Mouse (Mus musculus) lung, embryonic 15.5 days (tissue): ENCODE measurements around the gene Spag5. TPM values are rescaled to one million over a fixed set of nuclear protein-coding genes. Genes with fewer than 3 reads are reported as not detected.
A peak's percentile ranks its signal among the peaks of the same experiment; 100 is the strongest.

Experiments used
- ATAC-seq: fragments of 200-750 bp; cut with Nextera tagmentation; 2 replicates; pipeline ENCODE4 v1.8.0; 2017; ENCODE audit warnings: moderate number of reproducible peaks, borderline replicate concordance; ENCODE audit not compliant: low FRiP score, low TSS enrichment; ENCODE audit errors: extremely low read depth
- H3K27ac ChIP-seq: fragments of 300-500 bp; sonication (generic); 2 replicates; pipeline ENCODE4 v1.5.1; 2015; ENCODE audit warnings: moderate library complexity, mild to moderate bottlenecking, inconsistent platforms
- H3K27me3 ChIP-seq: fragments of 300-500 bp; sonication (generic); 2 replicates; pipeline ENCODE4 v1.6.1; 2015; ENCODE audit warnings: inconsistent platforms
- H3K36me3 ChIP-seq: fragments of 300-500 bp; sonication (generic); 2 replicates; pipeline ENCODE4 v1.6.1; 2015; ENCODE audit warnings: inconsistent platforms
- H3K4me1 ChIP-seq: fragments of 300-500 bp; sonication (generic); 2 replicates; pipeline ENCODE4 v1.6.1; 2015; ENCODE audit warnings: inconsistent platforms
- H3K4me2 ChIP-seq: fragments of 300-500 bp; sonication (generic); 2 replicates; pipeline ENCODE4 v1.6.1; 2015; ENCODE audit warnings: inconsistent platforms, mild to moderate bottlenecking, moderate library complexity
- H3K4me3 ChIP-seq: fragments of 300-500 bp; sonication (generic); 2 replicates; pipeline ENCODE4 v1.5.1; 2015; ENCODE audit warnings: mild to moderate bottlenecking, inconsistent platforms
- H3K9ac ChIP-seq: fragments of 300-500 bp; sonication (generic); 2 replicates; pipeline ENCODE4 v1.6.1; 2015; ENCODE audit warnings: inconsistent platforms
- H3K9me3 ChIP-seq: fragments of 300-500 bp; sonication (generic); 2 replicates; pipeline ENCODE4 v1.6.1; 2016; ENCODE audit warnings: inconsistent platforms
- WGBS: fragments of 180-500 bp; shearing (Covaris S2); methylation state at CpG from one replicate; pipeline ENCODE4 v1.1.7; 2015; 5-methylcytosine and 5-hydroxymethylcytosine counted together
- polyA plus RNA-seq: library from polyadenylated mRNA; unstranded; fragments of >200 nt; fragmentation: Nextera tagmentation; extraction: Ambion mirVana; gene quantifications from 2 replicates; pipeline ENCODE4 v1.2.1, GENCODE M21; 2015

The Spag5 gene
- polyA plus RNA-seq, 1 experiment from 2014 or later, result 49.9 TPM

DNA sequence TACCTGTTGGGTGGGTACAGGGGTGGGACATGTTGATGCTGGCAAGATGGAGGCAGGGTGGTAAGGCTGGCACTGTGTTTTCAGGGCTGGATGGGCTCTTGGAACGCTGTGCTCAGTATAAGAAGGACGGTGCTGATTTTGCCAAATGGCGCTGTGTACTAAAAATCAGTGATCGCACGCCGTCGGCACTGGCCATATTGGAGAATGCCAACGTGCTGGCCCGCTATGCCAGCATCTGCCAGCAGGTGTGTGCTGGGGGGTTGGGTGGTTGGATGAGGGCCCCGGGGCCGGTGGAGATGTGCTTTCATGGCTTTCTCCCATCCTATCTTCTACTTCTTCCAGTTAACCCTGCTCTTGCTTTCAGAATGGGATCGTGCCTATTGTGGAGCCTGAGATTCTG lies 23.6 kb downstream of the Spag5 start:
- H3K4me2 ChIP-seq, result no peak overlapping the region
- 89% methylated on average over 12 of the region's 12 CpGs for WGBS
- H3K4me1 ChIP-seq, result peaks cover 24% of the 10 kb centered on the region
- H3K36me3 ChIP-seq, result peaks cover 19% of the 10 kb centered on the region
- no peaks in the 10 kb centered on the region for H3K27me3 ChIP-seq
- H3K4me3 ChIP-seq, result no peak overlapping the region
- no peak overlapping the region for H3K9ac ChIP-seq
- no peak overlapping the region for H3K27ac ChIP-seq
- H3K9me3 ChIP-seq, result no peaks in the 10 kb centered on the region
- no peak for ATAC-seq

DNA sequence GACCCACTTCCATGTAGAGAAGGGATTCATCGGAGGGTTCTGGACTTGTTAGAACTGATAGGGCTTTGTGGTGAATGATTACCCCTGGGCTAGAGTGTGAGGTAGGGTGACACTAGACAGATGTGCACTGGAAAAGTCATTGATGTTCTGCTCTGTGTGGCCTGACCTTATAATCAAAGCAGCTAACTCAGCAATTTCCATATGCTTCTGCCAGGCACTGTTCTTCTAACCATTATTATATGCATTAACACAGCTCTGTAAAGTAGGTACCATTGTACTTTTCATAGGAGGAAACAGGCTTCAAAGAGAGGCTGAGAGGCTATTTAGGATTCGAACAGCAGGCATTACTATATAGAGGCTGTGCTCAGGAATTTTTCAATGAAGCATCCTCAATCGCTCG lies 25.9 kb downstream of the Spag5 start:
- no peak overlapping the region for H3K27ac ChIP-seq
- H3K9me3 ChIP-seq, result no peaks in the 10 kb centered on the region
- no peaks in the 10 kb centered on the region for H3K36me3 ChIP-seq
- no peaks in the 10 kb centered on the region for H3K27me3 ChIP-seq
- no peak overlapping the region for H3K4me3 ChIP-seq
- no peak overlapping the region for H3K4me2 ChIP-seq
- WGBS, result 91% methylated on average over 4 of the region's 4 CpGs
- no peak overlapping the region for H3K9ac ChIP-seq
- ATAC-seq, result no peak
- H3K4me1 ChIP-seq, result peaks cover 20% of the 10 kb centered on the region

- Histone ChIP-seq H3K9me3 (no peaks in the 10 kb centered on the region), H3K36me3 (peaks cover 2% of the 10 kb centered on the region; the same call in 1 of the 2 replicates), H3K27me3 (no peaks in the 10 kb centered on the region), H3K4me2 (peak within 1 kb of the TSS; percentile 88), H3K4me1 (peaks cover 13% of the 10 kb centered on the region), H3K9ac (peak within 1 kb of the TSS; percentile 92), H3K4me3 (peak within 1 kb of the TSS; percentile 95), H3K27ac (peak within 1 kb of the TSS; percentile 60)
- WGBS, result 10% methylated on average over 37 of the region's 37 CpGs
- ATAC-seq, result peak; percentile 95
Observed at GRCm38 (mm10) chr11:78327634-78328511, 26.5 kb downstream of the Spag5 start, which contains the start of gene Pigs. Gene Pigs, plus strand, starts transcription at chr11:78328415.

GRCm38 (mm10) chr11:78328512-78329056 lies 27.3 kb downstream of the Spag5 start:
- Histone ChIP-seq H3K4me1 (peaks cover 6% of the 10 kb centered on the region), H3K27ac (no peak overlapping the region), H3K27me3 (no peaks in the 10 kb centered on the region), H3K36me3 (peaks cover 4% of the 10 kb centered on the region), H3K4me2 (peak overlapping the region; percentile 88), H3K9me3 (no peaks in the 10 kb centered on the region), H3K9ac (peak overlapping the region; percentile 92), H3K4me3 (peak overlapping the region; percentile 95)
- ATAC-seq, result peak; percentile 69
- 1% methylated on average over 41 of the region's 41 CpGs for WGBS

DNA sequence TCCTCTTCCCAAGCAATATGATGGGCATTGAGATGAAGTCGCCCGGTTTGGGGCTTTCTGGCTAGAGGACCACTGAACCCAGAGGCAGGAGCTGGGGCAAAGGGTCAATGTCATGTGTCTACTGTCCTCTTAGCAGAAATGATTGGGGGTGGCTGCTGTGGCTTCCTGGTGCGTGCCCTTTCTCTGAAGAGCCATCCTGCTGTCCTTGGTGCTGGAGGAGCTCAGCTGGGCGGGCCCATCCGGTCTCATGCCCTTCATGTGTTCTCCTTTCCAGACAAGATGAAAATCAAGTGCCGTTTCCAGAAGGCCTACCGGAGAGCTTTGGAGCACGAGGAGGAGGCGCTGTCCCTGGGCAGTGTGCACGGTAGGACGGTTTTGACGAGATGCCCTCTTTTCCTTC lies 31.3 kb downstream of the Spag5 start:
- no peak for ATAC-seq
- Histone ChIP-seq H3K36me3 (peaks cover 24% of the 10 kb centered on the region), H3K27ac (no peak overlapping the region), H3K4me2 (no peak overlapping the region), H3K27me3 (no peaks in the 10 kb centered on the region), H3K9me3 (no peaks in the 10 kb centered on the region), H3K4me1 (peaks cover 6% of the 10 kb centered on the region; the same call in 1 of the 2 replicates), H3K4me3 (no peak overlapping the region), H3K9ac (no peak overlapping the region)
- 95% methylated on average over 12 of the region's 12 CpGs for WGBS

DNA sequence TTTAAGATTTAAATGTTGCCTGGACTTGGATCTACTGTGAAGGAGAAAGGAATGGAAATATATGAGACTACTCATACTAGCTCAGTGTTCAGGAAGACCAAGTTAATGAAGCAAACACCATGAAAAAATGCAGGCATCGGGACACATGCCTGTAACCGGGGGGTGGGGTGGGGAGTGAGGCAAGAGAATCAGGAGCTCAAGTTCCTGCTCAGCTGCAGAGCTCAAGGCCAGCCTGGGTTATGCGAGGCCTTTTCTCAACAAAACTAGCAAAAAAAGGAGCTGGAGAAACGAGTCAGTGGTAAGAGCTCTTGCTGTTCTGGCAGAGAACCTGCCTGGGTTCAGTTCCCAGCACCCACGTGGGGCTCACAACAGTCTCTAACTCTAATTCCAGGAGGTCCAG lies 32.7 kb downstream of the Spag5 start:
- H3K27me3 ChIP-seq, result no peaks in the 10 kb centered on the region
- no peak for ATAC-seq
- 88% methylated on average over 5 of the region's 5 CpGs for WGBS
- peaks cover 2% of the 10 kb centered on the region; the same call in 1 of the 2 replicates for H3K4me1 ChIP-seq
- H3K27ac ChIP-seq, result no peak overlapping the region
- no peak overlapping the region for H3K4me2 ChIP-seq
- H3K36me3 ChIP-seq, result peaks cover 30% of the 10 kb centered on the region
- no peak overlapping the region for H3K9ac ChIP-seq
- no peak overlapping the region for H3K4me3 ChIP-seq
- no peaks in the 10 kb centered on the region for H3K9me3 ChIP-seq

DNA sequence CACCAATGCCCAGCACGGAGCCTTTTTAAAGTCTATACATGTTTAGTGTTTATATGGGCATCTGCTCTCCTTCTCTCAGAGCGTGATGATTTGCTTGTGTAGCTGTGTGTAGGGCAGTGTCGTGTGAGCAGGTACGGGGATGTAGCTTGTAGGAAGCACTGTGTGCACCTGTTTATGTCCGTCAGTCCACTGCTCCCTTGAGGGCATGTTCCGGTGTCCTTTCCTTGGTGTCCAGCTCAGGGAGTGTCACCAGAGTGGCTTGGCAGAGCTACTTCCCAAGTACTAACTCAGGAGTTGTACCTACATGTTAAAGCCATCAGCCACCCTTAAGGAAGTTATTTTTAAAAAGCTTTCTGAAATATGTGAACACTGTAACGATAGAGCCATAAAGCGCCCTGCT lies 35.7 kb downstream of the Spag5 start:
- no peaks in the 10 kb centered on the region for H3K27me3 ChIP-seq
- 91% methylated on average over 8 of the region's 8 CpGs for WGBS
- peaks cover 45% of the 10 kb centered on the region for H3K36me3 ChIP-seq
- no peaks in the 10 kb centered on the region for H3K4me1 ChIP-seq
- H3K4me3 ChIP-seq, result no peak overlapping the region
- no peak overlapping the region for H3K4me2 ChIP-seq
- no peak overlapping the region for H3K27ac ChIP-seq
- H3K9me3 ChIP-seq, result no peaks in the 10 kb centered on the region
- no peak overlapping the region for H3K9ac ChIP-seq
- ATAC-seq, result no peak

DNA sequence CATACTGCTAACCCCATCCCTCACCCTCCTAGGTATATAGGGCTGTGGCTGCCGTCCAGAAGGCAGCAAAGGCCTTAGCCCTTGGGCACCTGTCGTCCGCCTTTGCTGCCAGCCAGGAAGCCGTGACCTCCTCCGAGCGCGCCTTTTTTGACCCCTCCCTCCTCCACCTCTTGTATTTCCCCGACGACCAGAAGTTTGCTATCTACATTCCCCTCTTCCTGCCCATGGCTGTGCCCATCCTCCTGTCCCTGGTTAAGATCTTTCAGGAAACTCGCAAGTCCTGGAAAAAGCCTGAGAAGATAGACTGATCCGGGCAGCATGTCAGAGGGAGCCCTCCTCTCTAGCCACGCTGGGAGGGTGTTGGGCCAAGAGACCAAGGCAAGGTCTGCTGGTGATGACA lies 40.4 kb downstream of the Spag5 start:
- H3K27ac ChIP-seq, result no peak overlapping the region
- no peak for ATAC-seq
- H3K4me1 ChIP-seq, result peaks cover 36% of the 10 kb centered on the region
- WGBS, result 69% methylated on average over 12 of the region's 12 CpGs
- peaks cover 25% of the 10 kb centered on the region for H3K36me3 ChIP-seq
- no peaks in the 10 kb centered on the region for H3K27me3 ChIP-seq
- H3K4me2 ChIP-seq, result no peak overlapping the region
- H3K4me3 ChIP-seq, result no peak overlapping the region
- no peak overlapping the region for H3K9ac ChIP-seq
- no peaks in the 10 kb centered on the region for H3K9me3 ChIP-seq

DNA sequence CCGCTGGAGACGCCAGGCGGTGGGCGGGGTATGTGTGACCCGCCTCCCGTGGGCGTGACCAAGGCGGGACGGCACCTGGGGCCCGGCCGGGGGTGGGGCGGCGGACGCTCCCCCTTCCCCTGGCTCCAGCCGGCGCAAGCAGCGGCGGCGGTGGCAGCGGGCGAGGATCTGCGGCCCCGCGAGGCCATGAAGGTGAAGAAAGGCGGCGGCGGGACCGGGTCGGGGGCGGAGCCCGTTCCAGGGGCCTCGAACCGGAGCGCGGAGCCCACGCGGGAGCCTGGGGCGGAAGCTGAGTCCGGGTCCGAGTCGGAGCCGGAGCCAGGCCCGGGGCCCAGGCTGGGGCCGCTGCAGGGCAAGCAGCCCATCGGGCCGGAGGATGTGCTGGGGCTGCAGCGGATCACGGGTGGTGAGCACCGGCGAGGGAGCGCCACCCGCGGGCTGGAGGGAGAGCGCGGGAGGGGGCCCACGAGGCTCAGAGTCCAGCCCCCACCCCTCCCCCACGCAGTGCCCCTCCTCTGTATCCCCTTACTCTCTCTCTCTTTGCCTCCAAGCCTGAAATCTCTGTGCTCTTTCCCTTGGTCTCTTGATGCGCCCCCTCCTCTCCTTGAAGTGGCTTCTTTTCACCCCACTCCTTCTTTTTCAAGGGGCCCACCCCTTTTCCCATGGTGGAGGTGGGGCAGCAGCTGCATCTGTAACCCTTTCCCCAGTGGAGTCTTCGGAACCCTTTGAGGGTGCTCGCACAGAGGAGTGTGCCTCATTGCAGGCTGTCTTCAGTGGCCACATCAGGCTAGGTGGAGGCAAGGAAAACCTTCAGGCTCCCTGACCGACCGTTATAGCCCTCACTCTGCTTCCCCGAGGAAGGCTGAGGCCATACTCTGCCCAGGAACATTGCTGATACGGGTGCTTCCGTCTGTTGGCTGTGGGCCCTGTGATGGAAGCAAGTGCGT lies 42.3 kb downstream of the Spag5 start, which contains the start of gene Unc119:
TSS of gene Unc119 (plus strand) at position 102 of the 947 bp plus-strand sequence.
- Histone ChIP-seq H3K27ac (peak within 1 kb of the TSS; percentile 71), H3K27me3 (no peaks in the 10 kb centered on the region), H3K4me1 (peaks cover 36% of the 10 kb centered on the region), H3K4me2 (peak within 1 kb of the TSS; percentile 98), H3K9ac (peak within 1 kb of the TSS; percentile 87), H3K4me3 (peak within 1 kb of the TSS; percentile 92), H3K36me3 (peaks cover 26% of the 10 kb centered on the region), H3K9me3 (no peaks in the 10 kb centered on the region)
- peak; percentile 85 for ATAC-seq
- WGBS, result under 1% methylated on average over 46 of the region's 66 CpGs

- WGBS, result 60% methylated on average over 6 of the region's 6 CpGs
- peak overlapping the region; percentile 98 for H3K4me2 ChIP-seq
- no peaks in the 10 kb centered on the region for H3K9me3 ChIP-seq
- H3K27me3 ChIP-seq, result no peaks in the 10 kb centered on the region
- peaks cover 37% of the 10 kb centered on the region for H3K4me1 ChIP-seq
- H3K4me3 ChIP-seq, result peak overlapping the region; percentile 92
- peak overlapping the region; percentile 71 for H3K27ac ChIP-seq
- H3K9ac ChIP-seq, result peak overlapping the region; percentile 87; the same call in 1 of the 2 replicates
- no peak for ATAC-seq
- peaks cover 18% of the 10 kb centered on the region for H3K36me3 ChIP-seq
Observed at GRCm38 (mm10) chr11:78344328-78344889, 43.1 kb downstream of the Spag5 start.
